Mouse (Mus musculus) limb, embryonic 15.5 days (tissue): ENCODE data around the gene B4galt4. TPM values are rescaled to one million over a fixed set of nuclear protein-coding genes. Genes with fewer than 3 reads are reported as not detected.
A peak's percentile ranks its signal among the peaks of the same experiment; 100 is the strongest.
"Not testable (repeated sequence)": the region's sequence is repeated elsewhere in the genome, so short reads cannot be mapped to it uniquely, and the experiment has no call there.

Experiments used
- ATAC-seq: fragments of 200-750 bp; cut with Nextera tagmentation; 2 replicates; pipeline ENCODE4 v1.8.0; 2017; ENCODE audit warnings: low read depth, moderate TSS enrichment; ENCODE audit not compliant: insufficient number of reproducible peaks, low FRiP score, low TSS enrichment
- H3K27ac ChIP-seq: fragments of 300-500 bp; sonication (generic); 2 replicates; pipeline ENCODE4 v1.5.1; 2015; ENCODE audit warnings: moderate library complexity, mild to moderate bottlenecking, inconsistent platforms
- H3K27me3 ChIP-seq: fragments of 300-500 bp; sonication (generic); 2 replicates; pipeline ENCODE4 v1.6.1; 2015; ENCODE audit warnings: inconsistent platforms
- H3K36me3 ChIP-seq: fragments of 300-500 bp; sonication (generic); 2 replicates; pipeline ENCODE4 v1.6.1; 2015; ENCODE audit warnings: inconsistent platforms
- H3K4me1 ChIP-seq: fragments of 300-500 bp; sonication (generic); 2 replicates; pipeline ENCODE4 v1.6.1; 2015; ENCODE audit warnings: inconsistent platforms
- H3K4me2 ChIP-seq: fragments of 300-500 bp; sonication (generic); 2 replicates; pipeline ENCODE4 v1.6.1; 2015; ENCODE audit warnings: mild to moderate bottlenecking, inconsistent platforms
- H3K4me3 ChIP-seq: fragments of 300-500 bp; sonication (generic); 2 replicates; pipeline ENCODE4 v1.5.1; 2015; ENCODE audit warnings: mild to moderate bottlenecking, inconsistent platforms
- H3K9ac ChIP-seq: fragments of 300-500 bp; sonication (generic); 2 replicates; pipeline ENCODE4 v1.6.1; 2015; ENCODE audit warnings: inconsistent platforms
- H3K9me3 ChIP-seq: fragments of 300-500 bp; sonication (generic); 2 replicates; pipeline ENCODE4 v1.6.1; 2016; ENCODE audit warnings: inconsistent platforms
- WGBS: fragments of 180-500 bp; shearing (Covaris S2); methylation state at CpG from one replicate; pipeline ENCODE4 v1.1.7; 2015; 5-methylcytosine and 5-hydroxymethylcytosine counted together
- polyA plus RNA-seq: library from polyadenylated mRNA; unstranded; fragments of >200 nt; fragmentation: Nextera tagmentation; extraction: Ambion mirVana; gene quantifications from 2 replicates; pipeline ENCODE4 v1.2.1, GENCODE M21; 2015

Gene B4galt4
- polyA plus RNA-seq, 1 experiment from 2014 or later = 26.4 TPM

- 29% methylated on average over 4 of the region's 4 CpGs for WGBS
- no peak overlapping the region for H3K27ac ChIP-seq
- ATAC-seq = no peak
Observed at GRCm38 (mm10) chr16:38711245-38711644, 30.8 kb upstream of the B4galt4 start.

GRCm38 (mm10) chr16:38712105-38712504 lies 30.0 kb upstream of the B4galt4 start:
- Histone ChIP-seq H3K27ac (peak overlapping the region; percentile 96), H3K36me3 (no peaks in the 10 kb centered on the region), H3K27me3 (no peaks in the 10 kb centered on the region), H3K4me2 (peak overlapping the region; percentile 77), H3K9me3 (no peaks in the 10 kb centered on the region), H3K4me3 (peak overlapping the region; percentile 77), H3K9ac (peak overlapping the region; percentile 81), H3K4me1 (peaks cover 33% of the 10 kb centered on the region)
- ATAC-seq = no peak
- WGBS = 4% methylated on average over 12 of the region's 12 CpGs

More at GRCm38 (mm10) chr16:38711245-38711644, 30.8 kb upstream of the B4galt4 start:
- Histone ChIP-seq H3K9ac (no peak overlapping the region), H3K36me3 (no peaks in the 10 kb centered on the region), H3K4me3 (peak overlapping the region; percentile 77), H3K9me3 (no peaks in the 10 kb centered on the region), H3K4me2 (peak overlapping the region; percentile 77), H3K4me1 (peaks cover 41% of the 10 kb centered on the region), H3K27me3 (no peaks in the 10 kb centered on the region)

GRCm38 (mm10) chr16:38712581-38713403 lies 29.3 kb upstream of the B4galt4 start, which contains the start of gene Arhgap31:
Gene Arhgap31 (minus strand): TSS chr16:38713274.
- H3K4me1 ChIP-seq = peaks cover 29% of the 10 kb centered on the region; the same call in 1 of the 2 replicates
- peak within 1 kb of the TSS; percentile 96 for H3K27ac ChIP-seq
- peak within 1 kb of the TSS; percentile 77 for H3K4me2 ChIP-seq
- H3K9me3 ChIP-seq = no peaks in the 10 kb centered on the region
- no peaks in the 10 kb centered on the region for H3K27me3 ChIP-seq
- ATAC-seq = peak; percentile 93
- H3K36me3 ChIP-seq = no peaks in the 10 kb centered on the region
- under 1% methylated on average over 74 of the region's 74 CpGs for WGBS
- peak within 1 kb of the TSS; percentile 77 for H3K4me3 ChIP-seq
- peak within 1 kb of the TSS; percentile 81 for H3K9ac ChIP-seq

GRCm38 (mm10) chr16:38713404-38714258 lies 28.4 kb upstream of the B4galt4 start:
- 9% methylated on average over 17 of the region's 17 CpGs for WGBS
- Histone ChIP-seq H3K9me3 (no peaks in the 10 kb centered on the region), H3K4me3 (peak overlapping the region; percentile 77), H3K27me3 (no peaks in the 10 kb centered on the region), H3K9ac (peak overlapping the region; percentile 81), H3K36me3 (no peaks in the 10 kb centered on the region), H3K4me2 (peak overlapping the region; percentile 77), H3K27ac (peak overlapping the region; percentile 96), H3K4me1 (peaks cover 29% of the 10 kb centered on the region; the same call in 1 of the 2 replicates)
- no peak for ATAC-seq

GRCm38 (mm10) chr16:38714259-38714526 lies 27.9 kb upstream of the B4galt4 start:
- H3K27ac ChIP-seq = not testable (repeated sequence)

GRCm38 (mm10) chr16:38721377-38721776 lies 20.7 kb upstream of the B4galt4 start:
- no peak for ATAC-seq
- Histone ChIP-seq H3K4me3 (no peak overlapping the region), H3K9me3 (no peaks in the 10 kb centered on the region), H3K27ac (no peak overlapping the region), H3K27me3 (no peaks in the 10 kb centered on the region), H3K36me3 (no peaks in the 10 kb centered on the region), H3K9ac (no peak overlapping the region), H3K4me2 (no peak overlapping the region), H3K4me1 (no peaks in the 10 kb centered on the region)
- 93% methylated on average over 9 of the region's 9 CpGs for WGBS

More at GRCm38 (mm10) chr16:38714259-38714526, 27.9 kb upstream of the B4galt4 start:
- WGBS = 31% methylated on average over 11 of the region's 12 CpGs
- H3K9ac ChIP-seq, ATAC-seq, H3K27me3 ChIP-seq, H3K9me3 ChIP-seq, H3K36me3 ChIP-seq: not testable (repeated sequence)
- Histone ChIP-seq H3K4me2 (peak overlapping the region; percentile 77), H3K4me3 (peak overlapping the region; percentile 6; the same call in 1 of the 2 replicates), H3K4me1 (peaks cover 29% of the 10 kb centered on the region; the same call in 1 of the 2 replicates)

- H3K27ac ChIP-seq = no peak overlapping the region
- H3K4me2 ChIP-seq = no peak overlapping the region
- no peaks in the 10 kb centered on the region for H3K9me3 ChIP-seq
- WGBS = 75% methylated on average over 8 of the region's 8 CpGs
- 0 out of 2 replicates have a peak, but pooled peaks cover 3% of the 10 kb centered on the region for H3K4me1 ChIP-seq
- H3K36me3 ChIP-seq = no peaks in the 10 kb centered on the region
- ATAC-seq = no peak
- H3K27me3 ChIP-seq = no peaks in the 10 kb centered on the region
- H3K4me3 ChIP-seq = no peak overlapping the region
- H3K9ac ChIP-seq = no peak overlapping the region
Observed at GRCm38 (mm10) chr16:38724256-38724655, 17.8 kb upstream of the B4galt4 start.

GRCm38 (mm10) chr16:38724974-38725373 lies 17.1 kb upstream of the B4galt4 start:
- Histone ChIP-seq H3K4me2 (no peak overlapping the region), H3K27ac (no peak overlapping the region), H3K9ac (no peak overlapping the region), H3K4me3 (no peak overlapping the region), H3K4me1 (peaks cover 8% of the 10 kb centered on the region; the same call in 1 of the 2 replicates), H3K27me3 (no peaks in the 10 kb centered on the region), H3K36me3 (no peaks in the 10 kb centered on the region), H3K9me3 (no peaks in the 10 kb centered on the region)
- no peak for ATAC-seq
- 58% methylated on average over 13 of the region's 13 CpGs for WGBS

GRCm38 (mm10) chr16:38728576-38729132 lies 13.4 kb upstream of the B4galt4 start:
- Histone ChIP-seq H3K4me1 (peaks cover 18% of the 10 kb centered on the region), H3K4me2 (no peak overlapping the region), H3K9ac (no peak overlapping the region), H3K4me3 (no peak overlapping the region), H3K27me3 (no peaks in the 10 kb centered on the region), H3K9me3 (no peaks in the 10 kb centered on the region), H3K36me3 (no peaks in the 10 kb centered on the region), H3K27ac (no peak overlapping the region)
- 90% methylated on average over 15 of the region's 15 CpGs for WGBS
- ATAC-seq = no peak

- WGBS = 73% methylated on average over 6 of the region's 6 CpGs
- no peaks in the 10 kb centered on the region for H3K36me3 ChIP-seq
- no peaks in the 10 kb centered on the region for H3K9me3 ChIP-seq
- H3K4me2 ChIP-seq = no peak overlapping the region
- no peak for ATAC-seq
- no peaks in the 10 kb centered on the region for H3K27me3 ChIP-seq
- H3K27ac ChIP-seq = peak overlapping the region; percentile 33; the same call in 1 of the 2 replicates
- H3K4me3 ChIP-seq = no peak overlapping the region
- peaks cover 18% of the 10 kb centered on the region for H3K4me1 ChIP-seq
- no peak overlapping the region for H3K9ac ChIP-seq
Observed at GRCm38 (mm10) chr16:38729139-38729538, 12.9 kb upstream of the B4galt4 start.

- peaks cover 18% of the 10 kb centered on the region for H3K4me1 ChIP-seq
- peak overlapping the region; percentile 27 for H3K4me3 ChIP-seq
- H3K4me2 ChIP-seq = peak overlapping the region; percentile 53
- no peak overlapping the region for H3K9ac ChIP-seq
- no peaks in the 10 kb centered on the region for H3K27me3 ChIP-seq
- 24% methylated on average over 15 of the region's 15 CpGs for WGBS
- no peaks in the 10 kb centered on the region for H3K36me3 ChIP-seq
- H3K27ac ChIP-seq = peak overlapping the region; percentile 81
- peak; percentile 64; the same call in 1 of the 2 replicates for ATAC-seq
- H3K9me3 ChIP-seq = no peaks in the 10 kb centered on the region
Observed at GRCm38 (mm10) chr16:38729610-38730288, 12.3 kb upstream of the B4galt4 start.
